ENCODE assay signal across 23 mouse cellular contexts in the genomic region with DNA sequence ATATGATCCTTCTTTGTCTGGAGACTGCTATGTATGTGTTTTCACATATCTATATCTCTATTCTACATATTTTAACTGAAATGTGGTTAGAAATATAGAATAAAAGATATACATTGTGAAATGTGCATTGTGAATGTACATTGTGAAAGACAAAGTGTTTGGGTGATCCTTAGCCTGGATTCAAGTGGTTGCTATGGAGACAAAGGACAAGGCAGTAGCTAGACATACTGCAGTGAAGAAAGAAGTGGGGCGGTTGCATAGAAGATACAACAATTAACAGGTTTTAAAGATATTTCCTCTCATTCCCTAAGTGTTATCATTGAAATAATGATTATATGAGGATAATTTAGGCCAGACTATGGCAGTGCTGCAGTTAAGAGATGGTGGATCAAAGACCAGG.
DNase-seq lines count a peak whose midpoint lies in the region; ATAC-seq and TF ChIP-seq lines count a peak whose summit lies in the region.
"Had no signal": no experiment of that assay in that cellular context is flagged by ENCODE, and none has a peak within 500 bp of the region (broad histone marks: within the 10 kb centered on the region; RNA-seq: fewer than 3 reads in every experiment).

No protein-coding gene starts in this region.

- DNase-seq in hindbrain, embryonic 14.5 days (ENCODE audit: low spot score), result no peak
- DNase-seq in hindbrain, postnatal 0 days (ENCODE audit: low spot score), result no peak
- DNase-seq in forebrain, postnatal 0 days, result no peak
- DNase-seq in adrenal gland, adult 2 months, result no peak
- DNase-seq in liver, result no peak
- DNase-seq: adrenal gland, postnatal 14 days; cerebellum, adult 18-20 months; cerebellum, postnatal 14 days; heart, postnatal 10 days; kidney, adult 18-20 months; kidney, postnatal 25 days; lung, embryonic 14.5 days; thymus, postnatal 4 days had no signal

- H3K9me3 ChIP-seq in forebrain, embryonic 12.5 days, result no peaks in the 10 kb centered on the region
- no peaks in the 10 kb centered on the region for H3K9me3 ChIP-seq in forebrain, embryonic 13.5 days (replicated peaks)
- no peaks in the 10 kb centered on the region for H3K9me3 ChIP-seq in hindbrain, embryonic 14.5 days (ENCODE audit: control insufficient read depth, low read length)
- H3K9me3 ChIP-seq in hindbrain, postnatal 0 days (ENCODE audit: low read length), result no peaks in the 10 kb centered on the region
- no peaks in the 10 kb centered on the region for H3K9me3 ChIP-seq in forebrain, postnatal 0 days (ENCODE audit: low read length)
- H3K9me3 ChIP-seq in midbrain, embryonic 16.5 days (replicated peaks; ENCODE audit: control insufficient read depth, low read length, poor library complexity, severe bottlenecking), result no peaks in the 10 kb centered on the region
- H3K9me3 ChIP-seq: heart, embryonic 13.5 days; hindbrain, embryonic 13.5 days; kidney, embryonic 15.5 days; liver, embryonic 15.5 days; neural tube, embryonic 13.5 days had no signal

- no peak overlapping the region for H3K4me2 ChIP-seq in forebrain, embryonic 12.5 days
- H3K4me2 ChIP-seq in forebrain, embryonic 13.5 days, result no peak overlapping the region
- no peak overlapping the region for H3K4me2 ChIP-seq in hindbrain, embryonic 14.5 days (replicated peaks)
- H3K4me2 ChIP-seq in hindbrain, postnatal 0 days (ENCODE audit: low read depth, low read length), result no peak overlapping the region
- no peak overlapping the region for H3K4me2 ChIP-seq in forebrain, postnatal 0 days (ENCODE audit: low read depth)
- H3K4me2 ChIP-seq in midbrain, embryonic 16.5 days (ENCODE audit: low read length), result no peak overlapping the region
- H3K4me2 ChIP-seq: heart, embryonic 13.5 days; hindbrain, embryonic 13.5 days; kidney, embryonic 15.5 days; liver, embryonic 15.5 days; lung, embryonic 14.5 days; neural tube, embryonic 13.5 days had no signal

- no peak overlapping the region for H3K9ac ChIP-seq in forebrain, embryonic 12.5 days
- H3K9ac ChIP-seq in forebrain, embryonic 13.5 days, result no peak overlapping the region
- no peak overlapping the region for H3K9ac ChIP-seq in hindbrain, embryonic 14.5 days
- no peak overlapping the region for H3K9ac ChIP-seq in hindbrain, postnatal 0 days (replicated peaks; ENCODE audit: low read length)
- no peak overlapping the region for H3K9ac ChIP-seq in forebrain, postnatal 0 days
- H3K9ac ChIP-seq in midbrain, embryonic 16.5 days (ENCODE audit: low read depth, low read length), result no peak overlapping the region
- H3K9ac ChIP-seq: heart, embryonic 13.5 days; hindbrain, embryonic 13.5 days; kidney, embryonic 15.5 days; liver, embryonic 15.5 days; lung, embryonic 14.5 days; neural tube, embryonic 13.5 days had no signal

- H3K36me3 ChIP-seq in forebrain, embryonic 12.5 days (replicated peaks), result no peaks in the 10 kb centered on the region
- H3K36me3 ChIP-seq in forebrain, embryonic 13.5 days (ENCODE audit: poor library complexity, severe bottlenecking), result no peaks in the 10 kb centered on the region
- H3K36me3 ChIP-seq in hindbrain, embryonic 14.5 days (replicated peaks; ENCODE audit: control insufficient read depth, insufficient read depth), result peaks cover 8% of the 10 kb centered on the region
- no peaks in the 10 kb centered on the region for H3K36me3 ChIP-seq in hindbrain, postnatal 0 days (ENCODE audit: insufficient read depth, low read length)
- 0 out of 2 replicates have a peak, but pooled peaks cover 4% of the 10 kb centered on the region for H3K36me3 ChIP-seq in forebrain, postnatal 0 days (ENCODE audit: insufficient read depth)
- no peaks in the 10 kb centered on the region; the same call in 1 of the 2 replicates for H3K36me3 ChIP-seq in midbrain, embryonic 16.5 days (ENCODE audit: control insufficient read depth, insufficient read depth, low read length)
- H3K36me3 ChIP-seq: heart, embryonic 13.5 days; kidney, embryonic 15.5 days; liver, embryonic 15.5 days had no signal

- H3K27me3 ChIP-seq in forebrain, embryonic 12.5 days, result no peaks in the 10 kb centered on the region
- no peaks in the 10 kb centered on the region for H3K27me3 ChIP-seq in forebrain, embryonic 13.5 days
- H3K27me3 ChIP-seq in hindbrain, embryonic 14.5 days (ENCODE audit: control insufficient read depth, insufficient read depth, low read length), result no peaks in the 10 kb centered on the region
- no peaks in the 10 kb centered on the region for H3K27me3 ChIP-seq in hindbrain, postnatal 0 days (ENCODE audit: insufficient read depth, low read length)
- H3K27me3 ChIP-seq in forebrain, postnatal 0 days (ENCODE audit: insufficient read depth, low read length), result no peaks in the 10 kb centered on the region
- no peaks in the 10 kb centered on the region for H3K27me3 ChIP-seq in midbrain, embryonic 16.5 days (ENCODE audit: control insufficient read depth, insufficient read depth, low read depth, low read length)
- H3K27me3 ChIP-seq: CH12.LX; heart, embryonic 13.5 days; hindbrain, embryonic 13.5 days; kidney, embryonic 15.5 days; liver, embryonic 15.5 days; neural tube, embryonic 13.5 days had no signal

- no peak overlapping the region for H3K4me3 ChIP-seq in forebrain, embryonic 12.5 days (replicated peaks)
- no peak overlapping the region for H3K4me3 ChIP-seq in forebrain, embryonic 13.5 days
- no peak overlapping the region for H3K4me3 ChIP-seq in hindbrain, embryonic 14.5 days (replicated peaks; ENCODE audit: low read length)
- no peak overlapping the region for H3K4me3 ChIP-seq in hindbrain, postnatal 0 days (ENCODE audit: low read length)
- no peak overlapping the region for H3K4me3 ChIP-seq in forebrain, postnatal 0 days (ENCODE audit: low read depth, low read length)
- no peak overlapping the region for H3K4me3 ChIP-seq in midbrain, embryonic 16.5 days (ENCODE audit: low read depth, low read length)
- H3K4me3 ChIP-seq: erythroblast, embryonic 14.5 days; heart, embryonic 13.5 days; hindbrain, embryonic 13.5 days; kidney, embryonic 15.5 days; liver, embryonic 15.5 days; neural tube, embryonic 13.5 days had no signal

- no peak for TF ChIP-seq CTCF in hindbrain, postnatal 0 days (IDR thresholded peaks at IDR 0.05; ENCODE audit: low read depth)
- no peak for TF ChIP-seq CTCF in forebrain, postnatal 0 days (IDR thresholded peaks at IDR 0.05; ENCODE audit: low read depth)

- 45% methylated on average over 1 of the region's 1 CpGs for WGBS in forebrain, embryonic 12.5 days
- WGBS in forebrain, embryonic 13.5 days, result 22% methylated on average over 1 of the region's 1 CpGs
- 16% methylated on average over 1 of the region's 1 CpGs for WGBS in hindbrain, embryonic 14.5 days
- 26% methylated on average over 1 of the region's 1 CpGs for WGBS in hindbrain, postnatal 0 days
- WGBS in forebrain, postnatal 0 days, result 30% methylated on average over 1 of the region's 1 CpGs
- 27% methylated on average over 1 of the region's 1 CpGs for WGBS in midbrain, embryonic 16.5 days

- H3K4me1 ChIP-seq in forebrain, embryonic 12.5 days, result no peaks in the 10 kb centered on the region; the same call in 1 of the 2 replicates
- no peaks in the 10 kb centered on the region for H3K4me1 ChIP-seq in forebrain, embryonic 13.5 days
- H3K4me1 ChIP-seq in hindbrain, embryonic 14.5 days (replicated peaks; ENCODE audit: control insufficient read depth, insufficient read depth, low read length), result 0 out of 2 replicates have a peak, but pooled peaks cover 3% of the 10 kb centered on the region
- H3K4me1 ChIP-seq in hindbrain, postnatal 0 days (ENCODE audit: insufficient read depth, low read length), result no peaks in the 10 kb centered on the region
- no peaks in the 10 kb centered on the region for H3K4me1 ChIP-seq in forebrain, postnatal 0 days (ENCODE audit: insufficient read depth)
- H3K4me1 ChIP-seq in midbrain, embryonic 16.5 days (ENCODE audit: control insufficient read depth, insufficient read depth, low read length), result no peaks in the 10 kb centered on the region
- H3K4me1 ChIP-seq: heart, embryonic 13.5 days; hindbrain, embryonic 13.5 days; kidney, embryonic 15.5 days; liver, embryonic 15.5 days; neural tube, embryonic 13.5 days had no signal

- no peak overlapping the region for H3K27ac ChIP-seq in forebrain, embryonic 12.5 days
- H3K27ac ChIP-seq in forebrain, embryonic 13.5 days, result no peak overlapping the region
- H3K27ac ChIP-seq in hindbrain, embryonic 14.5 days, result peak overlapping the region; percentile 49
- H3K27ac ChIP-seq in hindbrain, postnatal 0 days, result no peak overlapping the region
- H3K27ac ChIP-seq in forebrain, postnatal 0 days (ENCODE audit: low read depth, low read length), result no peak overlapping the region
- peak overlapping the region; percentile 49; the same call in 1 of the 2 replicates for H3K27ac ChIP-seq in midbrain, embryonic 16.5 days (ENCODE audit: low read length)
- H3K27ac ChIP-seq: heart, embryonic 13.5 days; hindbrain, embryonic 13.5 days; kidney, embryonic 15.5 days; liver, embryonic 15.5 days; neural tube, embryonic 13.5 days had no signal

- peak; percentile 57; the same call in 1 of the 2 replicates for ATAC-seq in forebrain, embryonic 12.5 days (ENCODE audit: low FRiP score)
- no peak for ATAC-seq in forebrain, embryonic 13.5 days
- no peak for ATAC-seq in hindbrain, embryonic 14.5 days (ENCODE audit: low FRiP score)
- no peak for ATAC-seq in hindbrain, postnatal 0 days
- ATAC-seq in forebrain, postnatal 0 days, result peak; percentile 40; the same call in 1 of the 2 replicates
- 0 out of 2 replicates have a peak, but pooled peaks have one; percentile 58 for ATAC-seq in midbrain, embryonic 16.5 days

Comparison
In these comparisons a context has a peak if more than half of its experiments do, and no peak if none do; other contexts are left out.
1. ATAC-seq: peak in forebrain, embryonic 12.5 days (single experiment), forebrain, postnatal 0 days (single experiment) and midbrain, embryonic 16.5 days (single experiment); none in forebrain, embryonic 13.5 days (single experiment), hindbrain, embryonic 14.5 days (single experiment) and hindbrain, postnatal 0 days (single experiment).
2. H3K27ac ChIP-seq: peak in hindbrain, embryonic 14.5 days (single experiment) and midbrain, embryonic 16.5 days (single experiment); none in forebrain, embryonic 12.5 days (single experiment), forebrain, embryonic 13.5 days (single experiment), hindbrain, postnatal 0 days (single experiment) and forebrain, postnatal 0 days (single experiment).